Mouse (Mus musculus): Measurements from ENCODE around the gene Phf1. TPM values are rescaled to one million over a fixed set of nuclear protein-coding genes. Genes with fewer than 3 reads are reported as not detected.
"Not testable (repeated sequence)": the region's sequence is repeated elsewhere in the genome, so short reads cannot be mapped to it uniquely, and the experiment has no call there.

The Phf1 gene
- polyA plus RNA-seq (2016; fragmentation: Nextera tagmentation; extraction: Ambion mirVana): 14.6 and 15.7 TPM in 2 replicates

DNA sequence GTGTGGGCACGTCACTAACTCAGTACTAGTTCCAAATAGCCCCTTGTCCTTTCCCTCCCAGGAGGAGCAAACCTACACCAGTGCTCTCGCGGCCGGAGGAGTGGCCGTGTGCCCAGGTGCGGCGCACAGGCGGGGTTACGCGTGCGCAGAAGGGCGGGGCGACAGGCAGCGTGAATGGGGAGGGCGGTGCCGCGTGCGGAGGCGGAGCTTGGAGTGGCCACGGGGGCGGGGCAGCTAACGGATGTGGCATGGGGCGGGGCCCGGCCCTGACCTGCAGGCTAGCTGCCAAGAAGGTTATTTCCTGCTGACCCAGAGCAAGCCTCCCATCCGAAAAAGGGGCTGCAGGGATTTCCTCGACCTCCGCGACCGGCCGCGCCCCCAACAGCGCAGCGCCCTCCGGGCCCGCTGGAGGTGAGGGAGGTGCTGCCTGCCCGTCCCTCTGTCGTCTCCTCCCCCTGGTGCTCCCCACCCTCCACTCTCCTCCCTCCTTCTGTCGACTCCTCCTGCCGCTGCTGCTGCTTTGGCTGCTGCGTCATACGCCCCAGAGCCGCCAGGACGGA lies at the start of gene Phf1:
Gene Phf1, plus strand, starts transcription at position 214 of the 560 bp plus-strand sequence.
- WGBS: under 1% methylated on average over 43 of the region's 43 CpGs
- peaks cover 38% of the 10 kb centered on the region for H3K36me3 ChIP-seq
- peak within 1 kb of the TSS; percentile 88 for H3K4me2 ChIP-seq (replicated peaks)
- peak within 1 kb of the TSS; percentile 72 for H3K4me3 ChIP-seq
- H3K9ac ChIP-seq: peak within 1 kb of the TSS; percentile 88
- H3K9me3 ChIP-seq (replicated peaks): no peaks in the 10 kb centered on the region
- peak; percentile 84 for ATAC-seq (ENCODE audit: low FRiP score)
- peaks cover 25% of the 10 kb centered on the region for H3K4me1 ChIP-seq
- H3K27me3 ChIP-seq: no peaks in the 10 kb centered on the region
- H3K27ac ChIP-seq: peak within 1 kb of the TSS; percentile 81

DNA sequence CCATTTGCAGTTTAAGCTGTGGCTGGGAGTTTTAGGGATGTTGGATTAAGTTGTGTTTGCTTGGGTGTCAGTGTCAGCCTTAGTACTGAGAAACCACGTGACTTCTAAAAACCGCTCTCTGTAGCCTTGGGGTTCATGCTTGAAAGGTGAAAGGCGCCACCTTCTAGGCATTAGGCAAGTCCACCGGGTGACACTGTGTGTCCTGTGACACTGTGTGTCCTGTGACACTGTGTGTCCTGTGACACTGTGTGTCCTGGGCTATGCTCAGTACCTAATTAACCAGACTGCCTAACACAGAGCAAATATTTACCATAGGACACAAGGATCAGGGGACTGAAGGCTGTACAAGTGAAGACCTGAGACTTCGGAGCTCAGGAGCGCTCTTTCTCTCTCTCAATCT lies 49.3 kb upstream of the Phf1 start:
- no peak for ATAC-seq (ENCODE audit: low FRiP score)
- H3K4me1 ChIP-seq: peaks cover 15% of the 10 kb centered on the region
- H3K27me3 ChIP-seq: peaks cover 20% of the 10 kb centered on the region
- no peak overlapping the region for H3K4me3 ChIP-seq
- no peak overlapping the region for H3K27ac ChIP-seq
- WGBS: 88% methylated on average over 6 of the region's 6 CpGs
- H3K36me3 ChIP-seq: no peaks in the 10 kb centered on the region
- H3K9me3 ChIP-seq (replicated peaks): no peaks in the 10 kb centered on the region
- no peak overlapping the region for H3K9ac ChIP-seq
- H3K4me2 ChIP-seq (replicated peaks): no peak overlapping the region

DNA sequence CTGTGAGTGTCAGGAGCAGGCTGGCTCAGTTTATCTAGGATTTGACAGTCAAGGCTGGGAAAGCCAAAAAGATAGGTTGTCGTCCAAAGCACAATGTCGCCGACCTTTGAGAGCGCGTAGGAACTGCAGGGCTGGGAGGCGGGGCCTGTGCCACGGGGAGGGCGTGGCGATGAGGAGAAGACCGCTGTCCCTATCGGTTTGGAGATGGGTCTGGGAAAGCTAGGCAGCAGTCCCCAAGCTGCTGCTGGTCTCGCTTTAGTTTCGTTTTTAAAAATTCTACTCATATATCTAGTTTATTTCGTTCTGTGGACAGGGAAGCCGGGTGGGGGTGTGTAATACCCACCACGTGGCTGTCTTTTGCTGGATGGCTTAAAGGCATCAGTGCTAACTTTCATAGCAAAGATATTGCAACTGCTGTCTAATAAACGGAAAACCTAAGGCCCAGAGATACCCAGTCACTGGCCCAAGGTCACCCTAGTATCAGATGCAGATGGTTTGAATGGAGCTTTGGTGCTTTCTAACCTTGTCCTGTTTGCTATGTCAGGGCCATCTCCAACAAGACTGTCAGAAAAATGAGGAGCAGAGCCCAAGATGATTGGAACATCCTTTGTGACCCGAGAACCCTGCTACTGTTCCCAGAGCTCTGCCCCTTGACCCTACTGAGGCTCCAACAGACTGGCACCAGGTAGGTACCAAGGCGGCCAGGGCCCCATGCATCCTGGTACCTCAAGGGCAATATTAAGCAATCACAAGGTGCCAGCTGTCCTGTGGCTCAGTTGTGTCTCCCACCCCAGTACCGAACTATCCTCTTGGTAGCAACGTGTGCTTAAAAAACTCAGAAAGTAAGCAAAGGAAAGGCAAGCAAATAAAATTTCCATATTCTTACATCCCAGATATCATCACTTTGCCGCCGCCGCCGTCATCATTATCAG lies 47.6 kb upstream of the Phf1 start:
- Histone ChIP-seq H3K36me3 (no peaks in the 10 kb centered on the region), H3K27ac (no peak overlapping the region), H3K27me3 (peaks cover 20% of the 10 kb centered on the region), H3K9ac (peak overlapping the region; percentile 37; the same call in 1 of the 2 replicates), H3K9me3 (replicated peaks) (no peaks in the 10 kb centered on the region), H3K4me3 (peak overlapping the region; percentile 20), H3K4me2 (replicated peaks) (peak overlapping the region; percentile 47), H3K4me1 (peaks cover 15% of the 10 kb centered on the region)
- 23% methylated on average over 25 of the region's 25 CpGs for WGBS
- ATAC-seq (ENCODE audit: low FRiP score): no peak

DNA sequence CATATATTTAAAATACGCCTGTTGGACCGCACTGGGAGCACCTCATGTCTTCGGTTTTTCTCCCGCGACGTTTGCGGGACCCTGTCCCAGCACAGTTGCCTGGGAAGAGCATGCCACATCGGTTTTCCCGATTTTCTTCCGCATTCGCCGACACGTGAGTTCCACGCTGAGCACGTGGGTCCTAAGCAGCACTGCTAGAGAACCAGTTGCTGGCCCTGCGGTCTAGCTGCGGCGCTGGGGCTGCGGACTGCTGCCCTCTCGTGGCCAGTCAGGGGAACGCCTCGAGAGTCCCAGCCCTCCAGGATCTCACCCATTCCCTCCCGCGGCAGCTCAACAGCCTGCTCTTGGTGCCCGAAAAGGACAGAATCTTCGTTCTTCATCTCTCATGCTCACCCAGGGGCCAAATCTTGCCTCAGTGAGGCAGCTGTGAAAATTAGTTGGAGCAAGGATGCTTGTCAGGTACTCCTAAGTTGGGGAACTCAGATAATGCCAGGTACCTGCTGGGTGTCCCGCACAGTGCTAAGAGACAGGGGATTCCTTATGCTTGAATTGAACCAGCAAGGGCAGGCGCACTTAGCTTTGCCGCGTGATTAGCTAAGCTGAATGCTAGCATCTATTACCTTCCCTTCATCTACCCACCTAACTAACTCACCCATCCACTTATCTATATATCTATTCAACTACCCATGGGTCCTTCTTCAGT lies 46.7 kb upstream of the Phf1 start:
- WGBS: 13% methylated on average over 30 of the region's 30 CpGs
- Histone ChIP-seq H3K9me3 (replicated peaks) (no peaks in the 10 kb centered on the region), H3K27me3 (peaks cover 20% of the 10 kb centered on the region), H3K9ac (no peak overlapping the region; the same call in 1 of the 2 replicates), H3K4me3 (peak overlapping the region; percentile 20), H3K36me3 (no peaks in the 10 kb centered on the region), H3K27ac (no peak overlapping the region), H3K4me1 (peaks cover 15% of the 10 kb centered on the region), H3K4me2 (replicated peaks) (peak overlapping the region; percentile 47)
- peak; percentile 78 for ATAC-seq (ENCODE audit: low FRiP score)

DNA sequence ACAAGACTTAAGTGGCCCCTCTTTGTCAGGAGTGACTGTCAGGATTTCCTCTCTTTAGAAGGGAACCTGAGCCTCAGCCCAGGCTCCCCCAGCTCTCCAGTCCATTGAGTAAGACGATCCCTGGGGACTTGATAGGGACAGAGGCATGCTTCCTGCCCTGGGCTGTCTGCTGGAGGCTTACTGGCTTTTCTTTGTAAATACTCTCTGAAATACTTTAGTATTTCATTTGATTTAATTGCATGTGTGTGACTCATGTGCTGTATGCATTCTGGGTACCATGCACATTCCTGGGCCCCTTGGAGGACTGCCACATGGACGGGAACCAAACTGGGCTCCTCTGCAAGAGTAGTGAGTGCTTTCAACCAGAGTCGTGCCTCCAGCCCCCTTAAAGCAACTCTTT lies 44.9 kb upstream of the Phf1 start:
- Histone ChIP-seq H3K4me2 (replicated peaks) (no peak overlapping the region), H3K27me3 (peaks cover 20% of the 10 kb centered on the region), H3K27ac (no peak overlapping the region), H3K4me1 (peaks cover 22% of the 10 kb centered on the region), H3K9me3 (replicated peaks) (no peaks in the 10 kb centered on the region), H3K36me3 (no peaks in the 10 kb centered on the region), H3K9ac (no peak overlapping the region), H3K4me3 (no peak overlapping the region)
- ATAC-seq (ENCODE audit: low FRiP score): no peak
- WGBS: 34% methylated on average over 3 of the region's 3 CpGs

DNA sequence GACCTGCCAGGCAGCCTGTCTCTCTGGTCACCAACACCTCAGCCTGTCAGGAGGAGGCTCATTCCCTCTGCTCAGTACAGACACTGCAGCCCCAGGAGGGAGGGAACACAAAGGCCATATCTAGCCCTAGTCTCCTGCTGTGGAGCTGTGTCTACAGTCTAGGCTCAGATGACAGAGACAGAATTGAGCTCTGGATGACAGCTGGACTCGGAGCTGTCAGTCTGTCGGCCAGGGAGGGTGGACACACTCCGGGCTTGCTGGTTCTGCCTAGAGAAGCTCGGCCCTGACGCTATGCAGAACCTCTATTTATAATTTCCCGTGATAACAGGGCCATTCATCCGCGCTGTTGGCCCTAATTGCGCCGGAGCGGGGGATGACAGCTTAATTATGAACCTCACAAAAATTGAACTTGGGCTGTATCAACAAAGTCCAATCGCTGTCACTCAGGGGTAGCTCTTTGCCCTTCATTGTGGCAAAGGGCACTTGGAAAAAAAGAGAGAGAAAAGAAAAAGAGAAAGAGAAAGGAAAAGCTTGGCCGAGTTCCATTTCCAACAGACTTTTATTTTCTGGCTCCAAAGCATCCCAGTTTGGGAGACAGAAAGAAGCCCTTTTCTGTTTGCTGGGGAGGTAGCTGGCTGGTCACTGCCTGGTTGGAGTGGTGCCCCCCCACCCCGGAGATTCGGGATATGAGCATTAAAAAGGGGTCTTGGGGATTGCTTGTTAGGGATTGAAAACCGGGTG lies 40.0 kb upstream of the Phf1 start:
- Histone ChIP-seq H3K4me3 (no peak overlapping the region), H3K4me1 (peaks cover 21% of the 10 kb centered on the region), H3K9me3 (replicated peaks) (no peaks in the 10 kb centered on the region), H3K27me3 (peaks cover 15% of the 10 kb centered on the region), H3K27ac (0 out of 2 replicates have a peak overlapping the region, but pooled peaks have one; percentile 17), H3K9ac (peak overlapping the region; percentile 3), H3K4me2 (replicated peaks) (0 out of 2 replicates have a peak overlapping the region, but pooled peaks have one; percentile 15), H3K36me3 (no peaks in the 10 kb centered on the region)
- ATAC-seq (ENCODE audit: low FRiP score): peak; percentile 50; the same call in 1 of the 2 replicates
- 39% methylated on average over 16 of the region's 16 CpGs for WGBS

DNA sequence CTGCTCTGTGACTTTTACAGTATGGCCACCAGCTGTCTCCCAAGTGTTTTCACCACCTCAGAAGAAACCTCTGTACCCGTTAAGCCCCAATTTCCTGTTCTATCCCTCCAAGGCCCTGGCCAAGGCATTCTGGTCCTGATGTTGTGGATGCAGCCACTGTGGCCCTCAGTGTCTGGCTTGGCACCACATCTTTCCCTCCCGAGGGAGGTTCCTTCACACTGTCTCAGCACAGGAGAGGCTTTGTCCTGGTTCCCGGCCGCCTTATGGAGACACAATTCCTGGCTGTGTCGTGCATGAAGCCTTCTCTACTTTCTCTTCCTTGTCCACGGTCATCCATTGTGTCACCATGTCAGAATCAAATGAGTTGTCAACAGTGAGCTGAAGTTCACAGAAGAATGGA lies 39.4 kb upstream of the Phf1 start:
- 59% methylated on average over 6 of the region's 6 CpGs for WGBS
- no peak for ATAC-seq (ENCODE audit: low FRiP score)
- no peak overlapping the region for H3K9ac ChIP-seq
- H3K27ac ChIP-seq: no peak overlapping the region
- H3K36me3 ChIP-seq: no peaks in the 10 kb centered on the region
- H3K4me1 ChIP-seq: peaks cover 21% of the 10 kb centered on the region
- H3K9me3 ChIP-seq (replicated peaks): no peaks in the 10 kb centered on the region
- no peak overlapping the region for H3K4me2 ChIP-seq (replicated peaks)
- no peak overlapping the region for H3K4me3 ChIP-seq
- peaks cover 18% of the 10 kb centered on the region for H3K27me3 ChIP-seq

DNA sequence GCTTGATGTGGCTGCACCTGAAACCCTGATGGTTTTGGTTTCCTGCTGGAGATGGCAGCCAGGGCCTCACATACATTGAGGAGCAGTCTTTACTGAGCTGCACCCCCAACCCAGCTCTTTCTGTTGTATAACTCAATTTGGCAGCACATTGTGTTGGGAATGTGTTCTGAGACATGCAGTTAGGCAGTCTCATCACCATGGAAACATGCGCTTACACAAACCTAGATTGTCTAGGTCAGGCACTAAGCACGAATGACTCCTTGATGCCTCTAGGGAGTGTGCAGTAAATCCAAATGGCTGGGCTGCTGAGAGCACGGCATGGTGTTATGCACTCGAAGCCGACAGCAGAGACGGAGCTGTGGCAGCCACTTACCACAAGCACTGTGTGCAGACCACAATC lies 38.5 kb upstream of the Phf1 start:
- Histone ChIP-seq H3K9me3 (replicated peaks) (no peaks in the 10 kb centered on the region), H3K4me2 (replicated peaks) (no peak overlapping the region), H3K27ac (no peak overlapping the region), H3K36me3 (no peaks in the 10 kb centered on the region), H3K27me3 (peaks cover 18% of the 10 kb centered on the region), H3K4me3 (no peak overlapping the region), H3K9ac (no peak overlapping the region), H3K4me1 (peaks cover 21% of the 10 kb centered on the region)
- no peak for ATAC-seq (ENCODE audit: low FRiP score)
- WGBS: 75% methylated on average over 6 of the region's 6 CpGs

DNA sequence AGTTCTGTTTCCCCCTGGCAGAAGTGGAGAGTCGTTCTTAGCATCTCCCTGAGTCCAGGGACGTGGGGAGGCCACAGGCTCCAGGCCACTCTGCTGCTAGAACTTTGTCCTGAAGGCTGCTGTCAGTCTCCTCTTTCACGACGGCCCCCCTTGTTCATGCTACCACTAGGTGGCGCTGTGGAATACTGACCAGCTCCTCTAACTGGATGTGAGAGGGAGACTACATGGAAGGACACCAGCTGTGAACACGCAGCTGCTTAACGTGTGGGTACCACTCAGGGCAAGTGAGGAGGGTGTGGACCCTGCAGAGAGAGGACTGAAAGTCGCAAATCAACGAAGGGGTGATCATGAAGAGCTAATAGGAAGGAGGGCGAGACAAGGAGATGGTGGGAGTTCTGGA lies 37.3 kb upstream of the Phf1 start:
- no peaks in the 10 kb centered on the region for H3K9me3 ChIP-seq (replicated peaks)
- ATAC-seq (ENCODE audit: low FRiP score): no peak
- 14% methylated on average over 10 of the region's 10 CpGs for WGBS

DNA sequence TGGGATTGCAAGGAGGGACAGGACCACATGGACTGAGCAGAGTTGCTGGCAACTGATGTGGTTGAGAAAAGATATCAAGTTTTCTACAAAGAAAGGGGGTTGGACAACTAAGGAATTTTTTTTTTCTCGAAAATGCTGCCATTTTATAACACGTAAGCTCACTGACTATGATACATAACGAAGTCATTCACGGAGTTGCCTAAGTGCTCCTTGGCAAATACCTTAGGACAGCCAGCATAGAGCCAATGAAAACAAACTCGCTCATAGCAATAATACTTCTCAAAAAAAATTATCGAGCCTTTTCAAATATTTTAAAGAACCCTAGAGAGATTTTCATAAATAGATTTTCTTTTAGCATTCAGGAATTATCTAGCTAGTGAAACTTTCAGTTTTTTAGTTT lies 31.9 kb upstream of the Phf1 start:
- Histone ChIP-seq H3K27ac (no peak overlapping the region), H3K4me1 (no peaks in the 10 kb centered on the region), H3K36me3 (no peaks in the 10 kb centered on the region), H3K27me3 (peaks cover 18% of the 10 kb centered on the region), H3K9ac (no peak overlapping the region), H3K4me2 (replicated peaks) (no peak overlapping the region), H3K9me3 (replicated peaks) (no peaks in the 10 kb centered on the region), H3K4me3 (no peak overlapping the region)
- ATAC-seq (ENCODE audit: low FRiP score): no peak
- 83% methylated on average over 6 of the region's 6 CpGs for WGBS

More for the DNA sequence above, 37.3 kb upstream of the Phf1 start:
- Histone ChIP-seq H3K27me3 (peaks cover 18% of the 10 kb centered on the region), H3K36me3 (no peaks in the 10 kb centered on the region), H3K4me3 (no peak overlapping the region), H3K4me1 (peaks cover 21% of the 10 kb centered on the region), H3K4me2 (replicated peaks) (no peak overlapping the region), H3K27ac (no peak overlapping the region), H3K9ac (no peak overlapping the region)

DNA sequence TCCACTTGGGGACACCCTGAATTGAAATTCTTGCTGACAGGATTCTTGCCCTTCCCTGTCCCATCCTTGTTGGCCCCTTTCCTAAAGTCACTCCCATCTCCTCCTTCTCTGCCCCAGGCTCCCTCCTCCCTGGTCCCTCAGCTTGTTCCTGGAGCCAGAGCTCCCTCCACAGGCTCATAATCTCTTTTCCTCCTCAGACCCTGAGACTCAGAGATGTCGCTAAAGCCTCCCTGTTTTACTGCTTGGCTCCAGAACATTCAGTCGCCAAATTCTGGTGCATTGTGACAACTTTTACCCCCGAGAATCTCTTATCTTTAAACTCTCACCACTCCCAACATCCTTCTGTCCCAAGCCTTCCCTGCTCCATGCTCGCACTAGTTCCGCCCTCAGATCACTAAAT lies 28.5 kb upstream of the Phf1 start:
- Histone ChIP-seq H3K9ac (no peak overlapping the region), H3K4me1 (no peaks in the 10 kb centered on the region), H3K4me2 (replicated peaks) (no peak overlapping the region), H3K4me3 (no peak overlapping the region), H3K9me3 (replicated peaks) (no peaks in the 10 kb centered on the region), H3K36me3 (no peaks in the 10 kb centered on the region), H3K27ac (no peak overlapping the region), H3K27me3 (no peaks in the 10 kb centered on the region)
- WGBS: 63% methylated on average over 5 of the region's 5 CpGs
- no peak for ATAC-seq (ENCODE audit: low FRiP score)

DNA sequence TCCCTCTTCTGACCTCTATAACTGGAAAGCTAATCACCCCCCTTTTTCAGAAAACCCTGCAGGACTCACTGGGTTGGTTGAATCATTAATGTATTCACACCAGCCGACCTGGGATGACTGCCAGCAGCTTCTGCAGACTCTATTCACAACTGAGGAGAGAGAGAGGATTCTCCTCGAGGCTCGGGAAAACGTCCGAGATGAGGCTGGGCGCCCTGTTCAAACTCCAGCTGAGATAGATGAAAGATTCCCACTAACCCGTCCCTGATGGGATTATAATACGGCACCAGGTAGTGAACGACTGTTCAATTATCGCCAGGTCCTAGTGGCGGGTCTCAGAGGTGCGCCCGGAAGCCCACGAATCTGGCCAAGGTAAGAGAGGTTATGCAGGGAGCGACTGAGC lies 25.3 kb upstream of the Phf1 start:
- 92% methylated on average over 15 of the region's 15 CpGs for WGBS
- not testable (repeated sequence) for H3K27me3 ChIP-seq; H3K27ac ChIP-seq; H3K9ac ChIP-seq; H3K4me2 ChIP-seq (replicated peaks); ATAC-seq (ENCODE audit: low FRiP score); H3K4me3 ChIP-seq; H3K4me1 ChIP-seq; H3K36me3 ChIP-seq; H3K9me3 ChIP-seq (replicated peaks)

All from hindbrain, embryonic 12.5 days (tissue).